Mouse (Mus musculus): ENCODE results near the gene Ppp1r15b.

- TF ChIP-seq CTCF (IDR thresholded peaks at IDR 0.05; ENCODE audit: borderline replicate concordance, insufficient read depth, low read depth, low read length) (no peak), POLR2A (IDR thresholded peaks at IDR 0.05; ENCODE audit: borderline replicate concordance, insufficient read depth, low read length) (no peak)
Observed at GRCm38 (mm10) chr1:133175150-133175549, 44.2 kb downstream of the Ppp1r15b start.

Data from cerebellum, adult 2 months (tissue).